Comparison of ENCODE assay signal across 21 mouse cellular contexts in genomic region chr8:57575336-57575735, GRCm38 (mm10).
DNase-seq lines count a peak whose midpoint lies in the region; ATAC-seq and TF ChIP-seq lines count a peak whose summit lies in the region.
"Had no signal": no experiment of that assay in that cellular context is flagged by ENCODE, and none has a peak within 500 bp of the region (broad histone marks: within the 10 kb centered on the region; RNA-seq: fewer than 3 reads in every experiment).

No protein-coding gene starts in this region.

- TF ChIP-seq CTCF in G1E (IDR thresholded peaks at IDR 0.05; ENCODE audit: low read depth, low read length), result no peak

- no peak for ATAC-seq in liver, embryonic 11.5 days (replicated peaks; ENCODE audit: low FRiP score)
- ATAC-seq in G1E (ENCODE audit: extremely low read depth, insufficient number of reproducible peaks, low FRiP score, poor library complexity, severe bottlenecking), result no peak
- no peak for ATAC-seq in liver, embryonic 16.5 days (ENCODE audit: low read depth)
- no peak for ATAC-seq in kidney, embryonic 16.5 days (ENCODE audit: low FRiP score, low TSS enrichment)
- ATAC-seq: forebrain, embryonic 13.5 days; midbrain, embryonic 16.5 days had no signal

- H3K9ac ChIP-seq in liver, embryonic 11.5 days (ENCODE audit: low read depth, low read length), result no peak overlapping the region
- no peak overlapping the region for H3K9ac ChIP-seq in liver, embryonic 16.5 days (ENCODE audit: low read depth, low read length)
- no peak overlapping the region for H3K9ac ChIP-seq in kidney, embryonic 16.5 days (replicated peaks; ENCODE audit: low read length)
- H3K9ac ChIP-seq: forebrain, embryonic 13.5 days; heart, embryonic 13.5 days; hindbrain, embryonic 14.5 days; intestine, embryonic 15.5 days; limb, embryonic 13.5 days had no signal

- no peak overlapping the region for H3K4me3 ChIP-seq in liver, embryonic 11.5 days (ENCODE audit: low read depth, low read length)
- peak overlapping the region; percentile 61; the same call in 1 of the 2 replicates for H3K4me3 ChIP-seq in G1E (ENCODE audit: low read depth, low read length)
- no peak overlapping the region for H3K4me3 ChIP-seq in liver, embryonic 16.5 days (ENCODE audit: low read depth, low read length)
- no peak overlapping the region for H3K4me3 ChIP-seq in kidney, embryonic 16.5 days (ENCODE audit: low read length)
- H3K4me3 ChIP-seq: forebrain, embryonic 13.5 days; heart, embryonic 13.5 days; intestine, embryonic 15.5 days; limb, embryonic 13.5 days had no signal

- peaks cover 22% of the 10 kb centered on the region for H3K4me1 ChIP-seq in liver, embryonic 11.5 days (replicated peaks; ENCODE audit: control insufficient read depth, insufficient read depth, low read length)
- peaks cover 54% of the 10 kb centered on the region for H3K4me1 ChIP-seq in G1E (ENCODE audit: insufficient read depth, low read depth, low read length)
- peaks cover 21% of the 10 kb centered on the region for H3K4me1 ChIP-seq in liver, embryonic 16.5 days (ENCODE audit: control insufficient read depth, low read depth, low read length)
- H3K4me1 ChIP-seq in kidney, embryonic 16.5 days (ENCODE audit: insufficient read depth, low read length), result 0 out of 2 replicates have a peak, but pooled peaks cover 8% of the 10 kb centered on the region
- H3K4me1 ChIP-seq: intestine, embryonic 15.5 days had no signal

- no peak for DNase-seq in liver, embryonic 11.5 days (ENCODE audit: low spot score)
- DNase-seq in liver (no peak), G1E (ENCODE audit: low spot score) (no peak)
- peak; percentile 63 for DNase-seq in thymus, postnatal 25 days
- DNase-seq in testis, postnatal 10 days (ENCODE audit: low spot score), result no peak
- DNase-seq in spleen, postnatal 36 days (ENCODE audit: low spot score in 2 of 2), result no peak
- DNase-seq: adrenal gland, postnatal 14 days; B cell, adult 2 months; cerebellum, adult 18-20 months; cerebellum, postnatal 36 days; gastrocnemius, postnatal 14 days; heart, adult 18-20 months; kidney, adult 9 months had no signal

- H3K27me3 ChIP-seq in liver, embryonic 11.5 days (replicated peaks; ENCODE audit: control insufficient read depth, insufficient read depth, low read length), result no peaks in the 10 kb centered on the region
- H3K27me3 ChIP-seq in G1E (ENCODE audit: insufficient read depth, low read length), result no peaks in the 10 kb centered on the region
- no peaks in the 10 kb centered on the region for H3K27me3 ChIP-seq in liver, embryonic 16.5 days (ENCODE audit: control insufficient read depth, insufficient read depth, low read depth, low read length)
- H3K27me3 ChIP-seq in kidney, embryonic 16.5 days (ENCODE audit: insufficient read depth, low read length), result no peaks in the 10 kb centered on the region
- H3K27me3 ChIP-seq: forebrain, embryonic 13.5 days; heart, embryonic 13.5 days; intestine, embryonic 15.5 days; limb, embryonic 13.5 days had no signal

- no peaks in the 10 kb centered on the region for H3K9me3 ChIP-seq in liver, embryonic 11.5 days (ENCODE audit: control insufficient read depth, low read length)
- no peaks in the 10 kb centered on the region for H3K9me3 ChIP-seq in G1E (replicated peaks)
- no peaks in the 10 kb centered on the region for H3K9me3 ChIP-seq in liver, embryonic 16.5 days (replicated peaks; ENCODE audit: control insufficient read depth, low read length)
- no peaks in the 10 kb centered on the region for H3K9me3 ChIP-seq in kidney, embryonic 16.5 days (ENCODE audit: low read length)
- H3K9me3 ChIP-seq: forebrain, embryonic 13.5 days; heart, embryonic 13.5 days; intestine, embryonic 15.5 days; limb, embryonic 13.5 days had no signal

- 83% methylated on average over 9 of the region's 9 CpGs for WGBS in liver, embryonic 11.5 days
- 72% methylated on average over 9 of the region's 9 CpGs for WGBS in liver, embryonic 16.5 days (ENCODE audit: insufficient replicate concordance)
- WGBS in kidney, embryonic 16.5 days, result 94% methylated on average over 9 of the region's 9 CpGs

- no peak overlapping the region; the same call in 1 of the 2 replicates for H3K4me2 ChIP-seq in liver, embryonic 11.5 days
- H3K4me2 ChIP-seq in liver, embryonic 16.5 days (ENCODE audit: low read depth, low read length), result no peak overlapping the region
- H3K4me2 ChIP-seq in kidney, embryonic 16.5 days (replicated peaks; ENCODE audit: low read depth, low read length), result no peak overlapping the region
- H3K4me2 ChIP-seq: forebrain, embryonic 13.5 days; hindbrain, embryonic 14.5 days; intestine, embryonic 15.5 days; limb, embryonic 13.5 days had no signal

- H3K27ac ChIP-seq in liver, embryonic 11.5 days (ENCODE audit: low read depth, low read length), result peak overlapping the region; percentile 73
- peak overlapping the region; percentile 33; the same call in 1 of the 2 replicates for H3K27ac ChIP-seq in liver, embryonic 16.5 days (ENCODE audit: low read length)
- no peak overlapping the region for H3K27ac ChIP-seq in kidney, embryonic 16.5 days (ENCODE audit: low read length)
- H3K27ac ChIP-seq: forebrain, embryonic 13.5 days; heart, embryonic 13.5 days; hindbrain, embryonic 14.5 days; intestine, embryonic 15.5 days; limb, embryonic 13.5 days had no signal

- H3K36me3 ChIP-seq in liver, embryonic 11.5 days (ENCODE audit: control insufficient read depth, insufficient read depth, low read length), result no peaks in the 10 kb centered on the region
- H3K36me3 ChIP-seq in G1E (replicated peaks), result peaks cover 18% of the 10 kb centered on the region
- H3K36me3 ChIP-seq in liver, embryonic 16.5 days (ENCODE audit: control insufficient read depth, insufficient read depth), result no peaks in the 10 kb centered on the region
- H3K36me3 ChIP-seq in kidney, embryonic 16.5 days (ENCODE audit: insufficient read depth, low read length), result no peaks in the 10 kb centered on the region; the same call in 1 of the 2 replicates
- H3K36me3 ChIP-seq: heart, embryonic 13.5 days; intestine, embryonic 15.5 days had no signal
